Mouse (Mus musculus): Measurements from ENCODE around the gene Olfr221. TPM values are rescaled to one million over a fixed set of nuclear protein-coding genes. Genes with fewer than 3 reads are reported as not detected.

Gene Olfr221
- polyA plus RNA-seq, 2 experiments = not detected

DNA sequence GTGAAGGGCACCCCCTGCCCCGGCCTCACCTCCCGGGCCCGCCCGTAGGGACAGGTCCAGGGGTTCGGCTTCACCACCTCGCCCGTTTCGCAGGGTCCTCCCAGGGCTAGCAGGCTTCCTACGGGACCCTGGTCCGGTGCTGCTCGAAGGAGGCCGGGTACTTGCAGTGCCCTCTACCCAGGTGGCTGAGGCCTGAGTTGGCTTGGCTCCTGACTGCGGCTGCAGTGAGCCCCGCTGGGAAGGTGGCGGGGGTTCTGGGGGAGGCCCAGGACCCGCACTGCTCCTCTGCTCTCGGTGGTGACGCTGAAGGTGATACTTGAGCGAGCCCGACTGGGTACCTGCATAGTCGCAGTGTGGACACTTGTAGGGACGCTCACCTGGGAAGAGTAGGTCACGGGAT, 35.5 kb downstream of the Olfr221 start:
- TF ChIP-seq EP300 (IDR thresholded peaks at IDR 0.05; ENCODE audit: low read depth) = no peak
- TF ChIP-seq CTCF (IDR thresholded peaks at IDR 0.05; ENCODE audit: low read depth) = no peak
- no peaks in the 10 kb centered on the region for H3K4me1 ChIP-seq (replicated peaks; ENCODE audit: control insufficient read depth in 2 of 2, insufficient read depth in 2 of 2, low read length in 1 of 2)
- no peak overlapping the region for H3K4me2 ChIP-seq (ENCODE audit: low read depth)
- H3K9me3 ChIP-seq (ENCODE audit: control insufficient read depth, low read length) = no peaks in the 10 kb centered on the region
- ATAC-seq (ENCODE audit: insufficient read depth) (no peak), DNase-seq (ENCODE audit: low read depth in 3 of 3, low spot score in 3 of 3) (no peak)
- WGBS (ENCODE audit: insufficient replicate concordance) = 93% methylated on average over 23 of the region's 23 CpGs
- H3K9ac ChIP-seq (replicated peaks) = no peak overlapping the region
- H3K36me3 ChIP-seq (replicated peaks; ENCODE audit: control insufficient read depth, insufficient read depth, low read depth) = peaks cover 2% of the 10 kb centered on the region; the same call in 1 of the 2 replicates
- no peak overlapping the region for H3K4me3 ChIP-seq (ENCODE audit: insufficient read depth in 1 of 2, low read depth in 2 of 2, low read length in 2 of 2)
- H3K27me3 ChIP-seq (ENCODE audit: control insufficient read depth, insufficient read depth, low read length) = no peaks in the 10 kb centered on the region
- H3K27ac ChIP-seq = no peak overlapping the region

DNA sequence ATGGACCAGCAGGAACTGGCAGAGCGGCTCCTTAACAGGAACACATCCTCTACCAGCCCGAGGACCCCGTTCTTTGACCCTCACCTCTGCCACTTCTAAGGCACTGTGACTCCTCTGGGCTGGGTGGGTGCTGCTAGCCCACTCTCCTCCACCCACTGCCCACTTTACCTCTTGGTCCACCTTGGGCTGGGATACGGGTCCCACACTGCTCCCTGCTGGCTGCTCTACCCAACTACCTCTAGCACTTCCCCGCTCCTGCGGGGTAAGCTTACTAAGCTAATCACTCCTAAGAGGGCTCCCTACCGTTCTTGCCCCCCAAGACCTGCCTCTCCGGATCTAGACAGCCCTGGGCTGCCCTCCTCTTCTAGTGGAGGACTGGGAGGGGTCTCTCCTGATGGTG, 36.0 kb downstream of the Olfr221 start:
- no peak overlapping the region for H3K4me2 ChIP-seq (ENCODE audit: low read depth)
- peaks cover 2% of the 10 kb centered on the region; the same call in 1 of the 2 replicates for H3K36me3 ChIP-seq (replicated peaks; ENCODE audit: control insufficient read depth, insufficient read depth, low read depth)
- no peak for ATAC-seq (ENCODE audit: insufficient read depth)
- H3K4me3 ChIP-seq (ENCODE audit: insufficient read depth in 1 of 2, low read depth in 2 of 2, low read length in 2 of 2) = no peak overlapping the region
- no peaks in the 10 kb centered on the region for H3K4me1 ChIP-seq (replicated peaks; ENCODE audit: control insufficient read depth in 2 of 2, insufficient read depth in 2 of 2, low read length in 1 of 2)
- H3K9me3 ChIP-seq (ENCODE audit: control insufficient read depth, low read length) = no peaks in the 10 kb centered on the region
- no peak for DNase-seq (ENCODE audit: low read depth in 3 of 3, low spot score in 3 of 3)
- H3K9ac ChIP-seq (replicated peaks) = no peak overlapping the region
- TF ChIP-seq EP300 (IDR thresholded peaks at IDR 0.05; ENCODE audit: low read depth) (no peak), CTCF (IDR thresholded peaks at IDR 0.05; ENCODE audit: low read depth) (peak; percentile 53)
- WGBS (ENCODE audit: insufficient replicate concordance) = 74% methylated on average over 8 of the region's 8 CpGs
- no peak overlapping the region for H3K27ac ChIP-seq
- no peaks in the 10 kb centered on the region for H3K27me3 ChIP-seq (ENCODE audit: control insufficient read depth, insufficient read depth, low read length)

GRCm38 (mm10) chr14:52005616-52006015, 36.6 kb downstream of the Olfr221 start:
- H3K9me3 ChIP-seq (ENCODE audit: control insufficient read depth, low read length) = no peaks in the 10 kb centered on the region
- H3K4me2 ChIP-seq (ENCODE audit: low read depth) = no peak overlapping the region
- TF ChIP-seq CTCF (IDR thresholded peaks at IDR 0.05; ENCODE audit: low read depth) = no peak
- no peak for TF ChIP-seq EP300 (IDR thresholded peaks at IDR 0.05; ENCODE audit: low read depth)
- H3K4me3 ChIP-seq (ENCODE audit: insufficient read depth in 1 of 2, low read depth in 2 of 2, low read length in 2 of 2) = no peak overlapping the region
- no peaks in the 10 kb centered on the region for H3K27me3 ChIP-seq (ENCODE audit: control insufficient read depth, insufficient read depth, low read length)
- no peak overlapping the region for H3K9ac ChIP-seq (replicated peaks)
- H3K4me1 ChIP-seq (replicated peaks; ENCODE audit: control insufficient read depth in 2 of 2, insufficient read depth in 2 of 2, low read length in 1 of 2) = no peaks in the 10 kb centered on the region
- H3K36me3 ChIP-seq (replicated peaks; ENCODE audit: control insufficient read depth, insufficient read depth, low read depth) = peaks cover 2% of the 10 kb centered on the region; the same call in 1 of the 2 replicates
- DNase-seq (ENCODE audit: low read depth in 3 of 3, low spot score in 3 of 3) (no peak), ATAC-seq (ENCODE audit: insufficient read depth) (no peak)
- H3K27ac ChIP-seq = no peak overlapping the region
- WGBS (ENCODE audit: insufficient replicate concordance) = 61% methylated on average over 6 of the region's 6 CpGs

GRCm38 (mm10) chr14:52005141-52005540, 37.1 kb downstream of the Olfr221 start:
- 75% methylated on average over 7 of the region's 7 CpGs for WGBS (ENCODE audit: insufficient replicate concordance)
- H3K27me3 ChIP-seq (ENCODE audit: control insufficient read depth, insufficient read depth, low read length) = no peaks in the 10 kb centered on the region
- ATAC-seq (ENCODE audit: insufficient read depth) = no peak
- no peak overlapping the region for H3K4me2 ChIP-seq (ENCODE audit: low read depth)
- no peak overlapping the region for H3K9ac ChIP-seq (replicated peaks)
- no peak overlapping the region for H3K4me3 ChIP-seq (ENCODE audit: insufficient read depth in 1 of 2, low read depth in 2 of 2, low read length in 2 of 2)
- H3K9me3 ChIP-seq (ENCODE audit: control insufficient read depth, low read length) = no peaks in the 10 kb centered on the region
- no peaks in the 10 kb centered on the region for H3K4me1 ChIP-seq (replicated peaks; ENCODE audit: control insufficient read depth in 2 of 2, insufficient read depth in 2 of 2, low read length in 1 of 2)
- no peak for DNase-seq (ENCODE audit: low read depth in 3 of 3, low spot score in 3 of 3)
- H3K27ac ChIP-seq = no peak overlapping the region
- peaks cover 2% of the 10 kb centered on the region; the same call in 1 of the 2 replicates for H3K36me3 ChIP-seq (replicated peaks; ENCODE audit: control insufficient read depth, insufficient read depth, low read depth)
- no peak for TF ChIP-seq EP300 (IDR thresholded peaks at IDR 0.05; ENCODE audit: low read depth)
- TF ChIP-seq CTCF (IDR thresholded peaks at IDR 0.05; ENCODE audit: low read depth) = no peak

GRCm38 (mm10) chr14:52003981-52004495, 38.2 kb downstream of the Olfr221 start:
- Histone ChIP-seq H3K36me3 (replicated peaks; ENCODE audit: control insufficient read depth, insufficient read depth, low read depth) (peaks cover 4% of the 10 kb centered on the region; the same call in 1 of the 2 replicates), H3K4me2 (ENCODE audit: low read depth) (no peak overlapping the region), H3K4me3 (ENCODE audit: insufficient read depth in 1 of 2, low read depth in 2 of 2, low read length in 2 of 2) (no peak overlapping the region), H3K9ac (replicated peaks) (no peak overlapping the region), H3K4me1 (replicated peaks; ENCODE audit: control insufficient read depth in 2 of 2, insufficient read depth in 2 of 2, low read length in 1 of 2) (no peaks in the 10 kb centered on the region), H3K27ac (no peak overlapping the region), H3K27me3 (ENCODE audit: control insufficient read depth, insufficient read depth, low read length) (no peaks in the 10 kb centered on the region), H3K9me3 (ENCODE audit: control insufficient read depth, low read length) (no peaks in the 10 kb centered on the region)
- no peak for DNase-seq (ENCODE audit: low read depth in 3 of 3, low spot score in 3 of 3)
- no peak for ATAC-seq (ENCODE audit: insufficient read depth)
- 54% methylated on average over 16 of the region's 16 CpGs for WGBS (ENCODE audit: insufficient replicate concordance)
- no peak for TF ChIP-seq EP300 (IDR thresholded peaks at IDR 0.05; ENCODE audit: low read depth)

Data from liver, embryonic 14.5 days (tissue).